Mouse (Mus musculus) lung, adult 2 months (tissue): ENCODE measurements around the gene Padi1. TPM values are rescaled to one million over a fixed set of nuclear protein-coding genes. Genes with fewer than 3 reads are reported as not detected.

Experiments
- DNase-seq: peaks from one replicate; pipeline ENCODE4 v3.0.0; 2022
- H3K4me1 ChIP-seq: fragments of 200-500 bp; 2 replicates; pipeline ENCODE4 v1.6.1; 2011; ENCODE audit warnings: low read length; ENCODE audit not compliant: control insufficient read depth, insufficient read depth
- H3K4me3 ChIP-seq: fragments of 200-500 bp; replicated peaks from 2 replicates; pipeline ENCODE3; 2011; ENCODE audit warnings: low read depth, mild to moderate bottlenecking, control low read depth, low read length; ENCODE audit errors: extremely low read depth
- CTCF ChIP-seq: fragments of 200-500 bp; IDR thresholded peaks from 2 replicates; pipeline ENCODE4 v1.5.1; 2011; ENCODE audit warnings: mild to moderate bottlenecking, low read length, control low read depth; ENCODE audit not compliant: insufficient read depth
- POLR2A ChIP-seq: fragments of 200-500 bp; IDR thresholded peaks from 2 replicates; pipeline ENCODE4 v1.6.1; 2011; ENCODE audit warnings: low read depth, mild to moderate bottlenecking, control low read depth, low read length, borderline replicate concordance; ENCODE audit errors: extremely low read depth
- WGBS: fragments of 180-500 bp; shearing (Covaris S2); methylation state at CpG from one replicate; pipeline ENCODE4 v1.1.7; 2018; 5-methylcytosine and 5-hydroxymethylcytosine counted together
- polyA plus RNA-seq: library from polyadenylated mRNA; depleted of rRNA; stranded (reverse); fragments of >200 nt; gene quantifications from 2 replicates; pipeline ENCODE4 v1.2.3, GENCODE M21; 2012

Padi1 gene
- polyA plus RNA-seq, 1 experiment = 1.9 TPM

GRCm38 (mm10) chr4:140812609-140813008, 33.0 kb downstream of the Padi1 start:
- 26% methylated on average over 11 of the region's 14 CpGs for WGBS
- no peak overlapping the region for H3K4me3 ChIP-seq
- peaks cover 4% of the 10 kb centered on the region; the same call in 1 of the 2 replicates for H3K4me1 ChIP-seq
- no peak for TF ChIP-seq POLR2A
- DNase-seq = no peak

GRCm38 (mm10) chr4:140812191-140812590, 33.4 kb downstream of the Padi1 start:
- H3K4me3 ChIP-seq = no peak overlapping the region
- peaks cover 4% of the 10 kb centered on the region; the same call in 1 of the 2 replicates for H3K4me1 ChIP-seq
- no peak for TF ChIP-seq POLR2A
- TF ChIP-seq CTCF = no peak
- DNase-seq = no peak
- 46% methylated on average over 8 of the region's 8 CpGs for WGBS

GRCm38 (mm10) chr4:140810458-140811260, 34.9 kb downstream of the Padi1 start, which contains the start of gene Padi3:
Padi3 (minus strand) TSS chr4:140810648.
- Histone ChIP-seq H3K4me1 (no peaks in the 10 kb centered on the region), H3K4me3 (no peak within 1 kb of the TSS)
- no peak for TF ChIP-seq CTCF
- TF ChIP-seq POLR2A = no peak
- WGBS = 69% methylated on average over 16 of the region's 16 CpGs
- no peak for DNase-seq

- Histone ChIP-seq H3K4me1 (no peaks in the 10 kb centered on the region), H3K4me3 (no peak overlapping the region)
- WGBS = 41% methylated on average over 8 of the region's 8 CpGs
- no peak for DNase-seq
- no peak for TF ChIP-seq CTCF
- no peak for TF ChIP-seq POLR2A
Measured at GRCm38 (mm10) chr4:140809118-140809517, 36.5 kb downstream of the Padi1 start.

GRCm38 (mm10) chr4:140804601-140805000, 41.0 kb downstream of the Padi1 start:
- no peaks in the 10 kb centered on the region for H3K4me1 ChIP-seq
- no peak overlapping the region for H3K4me3 ChIP-seq
- TF ChIP-seq CTCF (no peak), POLR2A (no peak)
- no peak for DNase-seq
- 80% methylated on average over 9 of the region's 9 CpGs for WGBS

- DNase-seq = no peak
- WGBS = 68% methylated on average over 3 of the region's 3 CpGs
- no peak overlapping the region for H3K4me3 ChIP-seq
- no peaks in the 10 kb centered on the region for H3K4me1 ChIP-seq
- TF ChIP-seq CTCF (no peak), POLR2A (no peak)
Measured at GRCm38 (mm10) chr4:140801364-140801763, 44.2 kb downstream of the Padi1 start.

GRCm38 (mm10) chr4:140796786-140797185, 48.8 kb downstream of the Padi1 start:
- whole genome bisulfite sequencing = 60% methylated on average over 3 of the region's 3 CpGs
- no peaks in the 10 kb centered on the region for H3K4me1 ChIP-seq
- no peak overlapping the region for H3K4me3 ChIP-seq
- TF ChIP-seq POLR2A = no peak
- TF ChIP-seq CTCF = no peak
- no peak for DNase-seq

- 74% methylated on average over 9 of the region's 9 CpGs for WGBS
Measured at GRCm38 (mm10) chr4:140794678-140795077, 50.9 kb downstream of the Padi1 start.

GRCm38 (mm10) chr4:140793795-140794194, 51.8 kb downstream of the Padi1 start:
- no peaks in the 10 kb centered on the region; the same call in 1 of the 2 replicates for H3K4me1 ChIP-seq
- DNase-seq = no peak
- no peak overlapping the region for H3K4me3 ChIP-seq
- TF ChIP-seq CTCF (0 out of 2 replicates have a peak, but pooled peaks have one; percentile 25), POLR2A (no peak)
- WGBS = 72% methylated on average over 9 of the region's 9 CpGs

More at GRCm38 (mm10) chr4:140794678-140795077, 50.9 kb downstream of the Padi1 start:
- TF ChIP-seq CTCF (no peak), POLR2A (no peak)
- no peaks in the 10 kb centered on the region for H3K4me1 ChIP-seq
- H3K4me3 ChIP-seq = no peak overlapping the region
- DNase-seq = no peak

GRCm38 (mm10) chr4:140792584-140792983, 53.0 kb downstream of the Padi1 start:
- Histone ChIP-seq H3K4me3 (no peak overlapping the region), H3K4me1 (no peaks in the 10 kb centered on the region; the same call in 1 of the 2 replicates)
- no peak for DNase-seq
- no peak for TF ChIP-seq CTCF
- no peak for TF ChIP-seq POLR2A
- WGBS = 77% methylated on average over 7 of the region's 7 CpGs

- TF ChIP-seq CTCF (no peak), POLR2A (no peak)
- Histone ChIP-seq H3K4me3 (no peak overlapping the region), H3K4me1 (no peaks in the 10 kb centered on the region; the same call in 1 of the 2 replicates)
- no peak for DNase-seq
- 76% methylated on average over 16 of the region's 16 CpGs for WGBS
Measured at GRCm38 (mm10) chr4:140791071-140791470, 54.5 kb downstream of the Padi1 start.
